Mouse (Mus musculus) heart, postnatal 14 days (tissue): Measurements from ENCODE around the gene Gpr26. TPM values are rescaled to one million over a fixed set of nuclear protein-coding genes. Genes with fewer than 3 reads are reported as not detected.

Experiments used
- DNase-seq, 2 experiments: peaks; one replicate each; pipeline ENCODE4 v3.0.0; 2021 to 2022
- intact Hi-C: fragments of 180-260 bp; cut with DNase I; formaldehyde crosslinking; loops from one replicate; pipeline ENCODE4 v1.15.1; 2025
- total RNA-seq, 2 experiments: library from RNA; stranded (reverse); gene quantifications; 2 replicates each; pipeline ENCODE4 v1.2.3; 2021

Gene Gpr26
- total RNA-seq, 2 experiments from 2014 or later: not detected

DNA sequence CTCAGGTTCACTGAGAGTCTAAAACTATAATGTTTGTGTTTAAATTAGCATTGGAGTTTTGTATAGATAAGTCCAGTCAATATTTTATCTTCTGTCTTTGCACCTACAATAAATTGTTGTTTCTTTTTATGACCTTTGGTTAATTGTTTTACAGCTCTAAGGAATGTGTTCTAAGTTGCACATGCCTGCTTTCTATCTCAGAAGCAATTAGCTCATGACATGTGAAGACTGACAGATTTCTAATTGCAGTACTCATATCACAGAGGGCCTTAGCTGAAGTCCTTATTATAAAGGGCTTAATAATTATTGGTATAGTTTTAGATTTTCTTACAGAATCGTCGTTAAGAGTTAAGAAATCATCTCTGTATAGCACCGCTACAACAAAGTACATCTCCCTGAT, 49.7 kb downstream of the Gpr26 start:
- DNase-seq: no peak
- intact Hi-C loops: no loop called here

DNA sequence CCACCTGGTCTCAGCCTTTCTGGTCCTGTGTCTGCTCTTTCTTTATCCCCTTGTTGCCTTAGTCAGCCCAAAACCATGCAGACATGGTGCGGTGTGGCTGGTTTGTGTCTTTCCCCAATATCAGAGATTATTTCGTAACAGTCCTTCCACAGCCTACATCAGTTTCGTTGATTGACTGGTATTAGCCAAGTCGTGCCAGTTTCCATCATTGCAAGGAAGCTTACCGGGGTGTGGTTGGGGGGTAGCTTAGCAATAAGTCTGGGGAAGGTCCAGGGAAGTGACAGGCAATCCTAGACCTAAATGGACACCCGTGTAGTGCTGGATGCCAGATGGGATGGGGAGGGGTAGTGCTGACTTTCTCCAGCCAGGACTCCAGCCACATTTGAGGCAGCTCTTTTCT, 59.3 kb downstream of the Gpr26 start:
- intact Hi-C loops: no loop called here
- no peak for DNase-seq

- intact Hi-C loops: no loop called here
- no peak for DNase-seq
Observed at GRCm38 (mm10) chr7:132026671-132027070, 60.4 kb downstream of the Gpr26 start.

DNA sequence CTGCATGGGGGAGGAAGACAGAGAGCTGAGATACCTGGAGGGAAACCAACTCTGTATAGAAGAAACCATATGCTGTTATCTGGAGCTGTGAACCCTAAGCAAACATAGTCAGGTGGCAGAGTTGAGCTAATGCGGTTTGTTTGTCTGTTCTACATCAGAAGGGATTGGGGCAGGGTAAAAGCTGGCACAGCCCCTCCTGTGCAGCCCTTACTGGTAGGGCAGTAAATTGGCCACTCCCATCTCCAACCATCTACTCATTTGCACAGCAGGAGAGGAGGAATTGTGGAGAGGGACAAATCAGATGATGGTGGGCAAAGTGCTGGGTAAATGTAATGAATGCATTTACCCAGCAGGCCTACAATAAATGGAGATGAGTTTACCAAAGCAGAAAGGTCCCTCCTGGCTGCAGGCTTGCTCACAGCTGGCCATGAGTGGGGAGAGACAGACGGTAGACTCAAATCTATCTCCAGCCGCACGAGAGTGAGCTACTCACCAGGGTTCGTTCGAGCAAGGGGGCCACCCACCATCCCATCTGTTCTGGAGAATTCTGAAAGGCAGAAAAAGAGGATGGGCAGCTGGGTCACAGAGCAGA, 65.8 kb downstream of the Gpr26 start:
- no peak for DNase-seq
- intact Hi-C loops: no loop called here

Other genes starting within 250 kb of the Gpr26 start
- gene Cpxm2, start 188.3 kb downstream of the Gpr26 start, total RNA-seq: under 1 TPM; 0.74 to 0.78 TPM